Mouse (Mus musculus) liver, adult 2 months (tissue): Measurements from ENCODE around the gene Ctsc. TPM values are rescaled to one million over a fixed set of nuclear protein-coding genes. Genes with fewer than 3 reads are reported as not detected.
A peak's percentile ranks its signal among the peaks of the same experiment; 100 is the strongest.

Experiments
- DNase-seq: peaks from one replicate; pipeline ENCODE4 v3.0.0-alpha.2; 2011; ENCODE audit warnings: low read depth, low spot score; ENCODE audit errors: extremely low read depth
- H3K27ac ChIP-seq: fragments of 200-500 bp; replicated peaks from 2 replicates; pipeline ENCODE4 v1.5.1; 2012; ENCODE audit warnings: low read depth, mild to moderate bottlenecking, control low read depth, inconsistent platforms, low read length; ENCODE audit not compliant: insufficient read depth
- H3K27me3 ChIP-seq: fragments of 200-500 bp; 2 replicates; pipeline ENCODE4 v1.6.1; 2012; ENCODE audit warnings: mild to moderate bottlenecking, moderate library complexity, low read length, inconsistent platforms; ENCODE audit not compliant: control insufficient read depth, insufficient read depth
- H3K36me3 ChIP-seq: fragments of 200-500 bp; 2 replicates; pipeline ENCODE4 v1.6.1; 2012; ENCODE audit warnings: low read length, inconsistent platforms; ENCODE audit not compliant: control insufficient read depth, insufficient read depth
- H3K4me1 ChIP-seq: fragments of 200-500 bp; 2 replicates; pipeline ENCODE4 v1.6.1; 2011; ENCODE audit warnings: low read length; ENCODE audit not compliant: control insufficient read depth, insufficient read depth
- H3K4me3 ChIP-seq: fragments of 200-500 bp; 2 replicates; pipeline ENCODE4 v1.5.1; 2011; ENCODE audit warnings: low read depth, mild to moderate bottlenecking, control low read depth, low read length, moderate library complexity; ENCODE audit not compliant: insufficient read depth
- H3K79me2 ChIP-seq: fragments of 200-500 bp; 2 replicates; pipeline ENCODE4 v1.6.1; 2012; ENCODE audit warnings: inconsistent platforms, mild to moderate bottlenecking, low read length, moderate library complexity; ENCODE audit not compliant: control insufficient read depth, insufficient read depth
- H3K9ac ChIP-seq: fragments of 200-500 bp; 2 replicates; pipeline ENCODE4 v1.6.1; 2012; ENCODE audit warnings: low read depth, mild to moderate bottlenecking, control low read depth, inconsistent platforms, low read length
- CTCF ChIP-seq: fragments of 200-500 bp; IDR thresholded peaks from 2 replicates; pipeline ENCODE4 v1.5.1; 2011; ENCODE audit warnings: low read depth, low read length, control low read depth
- POLR2A ChIP-seq: fragments of 200-500 bp; IDR thresholded peaks from 2 replicates; pipeline ENCODE4 v1.6.1; 2011; ENCODE audit warnings: low read length, control low read depth; ENCODE audit not compliant: insufficient read depth; ENCODE audit errors: extremely low read depth
- WGBS: fragments of 180-500 bp; shearing (Covaris S2); methylation state at CpG from one replicate; pipeline ENCODE4 v1.1.7; 2018; 5-methylcytosine and 5-hydroxymethylcytosine counted together
- polyA plus RNA-seq: library from polyadenylated mRNA; depleted of rRNA; stranded (reverse); fragments of >200 nt; gene quantifications from 2 replicates; pipeline ENCODE4 v1.2.3, GENCODE M21; 2012; rRNA removed
- total RNA-seq: library from RNA; depleted of rRNA; stranded (reverse); fragments of >200 nt; gene quantifications from 2 replicates; pipeline ENCODE4 v1.2.3, GENCODE M21; 2014; rRNA removed

Ctsc gene
- total and polyA plus RNA-seq, 2 experiments: 83.6 to 124 TPM

GRCm38 (mm10) chr7:88346035-88346434 lies 68.2 kb downstream of the Ctsc start:
- Histone ChIP-seq H3K79me2 (no peaks in the 10 kb centered on the region), H3K27ac (no peak overlapping the region), H3K4me3 (no peak overlapping the region), H3K36me3 (no peaks in the 10 kb centered on the region), H3K9ac (no peak overlapping the region), H3K4me1 (no peaks in the 10 kb centered on the region), H3K27me3 (no peaks in the 10 kb centered on the region)
- TF ChIP-seq POLR2A (no peak), CTCF (no peak)
- WGBS: 78% methylated on average over 1 of the region's 1 CpGs
- peak; percentile 40 for DNase-seq

GRCm38 (mm10) chr7:88356871-88357776 lies 79.2 kb downstream of the Ctsc start:
- Histone ChIP-seq H3K4me1 (no peaks in the 10 kb centered on the region), H3K27me3 (no peaks in the 10 kb centered on the region)
- peak; percentile 64 for DNase-seq

GRCm38 (mm10) chr7:88358042-88358878 lies 80.4 kb downstream of the Ctsc start:
- Histone ChIP-seq H3K27me3 (no peaks in the 10 kb centered on the region), H3K79me2 (no peaks in the 10 kb centered on the region), H3K27ac (no peak overlapping the region), H3K36me3 (no peaks in the 10 kb centered on the region), H3K9ac (no peak overlapping the region), H3K4me3 (no peak overlapping the region), H3K4me1 (no peaks in the 10 kb centered on the region)
- no peak for DNase-seq
- WGBS: 82% methylated on average over 7 of the region's 7 CpGs
- TF ChIP-seq POLR2A (no peak), CTCF (no peak)

More at GRCm38 (mm10) chr7:88356871-88357776, 79.2 kb downstream of the Ctsc start:
- TF ChIP-seq CTCF (peak; percentile 43), POLR2A (no peak)
- H3K79me2 ChIP-seq: no peaks in the 10 kb centered on the region
- H3K4me3 ChIP-seq: no peak overlapping the region
- no peak overlapping the region for H3K9ac ChIP-seq
- H3K27ac ChIP-seq: no peak overlapping the region
- H3K36me3 ChIP-seq: no peaks in the 10 kb centered on the region
- 40% methylated on average over 4 of the region's 4 CpGs for WGBS

Other genes starting within 250 kb of the Ctsc start
- gene Rab38, start 152.2 kb downstream of the Ctsc start, total RNA-seq: 1.0 TPM in 2 replicates
- gene Rab38, start 152.2 kb downstream of the Ctsc start, polyA plus RNA-seq: 0.35 and 0.39 TPM in 2 replicates